Mouse (Mus musculus): ENCODE results near the gene H6pd. TPM values are rescaled to one million over a fixed set of nuclear protein-coding genes. Genes with fewer than 3 reads are reported as not detected.
"Not testable (repeated sequence)": the region's sequence is repeated elsewhere in the genome, so short reads cannot be mapped to it uniquely, and the experiment has no call there.

Gene H6pd
- polyA plus RNA-seq, 1 experiment = 5.7 TPM

DNA sequence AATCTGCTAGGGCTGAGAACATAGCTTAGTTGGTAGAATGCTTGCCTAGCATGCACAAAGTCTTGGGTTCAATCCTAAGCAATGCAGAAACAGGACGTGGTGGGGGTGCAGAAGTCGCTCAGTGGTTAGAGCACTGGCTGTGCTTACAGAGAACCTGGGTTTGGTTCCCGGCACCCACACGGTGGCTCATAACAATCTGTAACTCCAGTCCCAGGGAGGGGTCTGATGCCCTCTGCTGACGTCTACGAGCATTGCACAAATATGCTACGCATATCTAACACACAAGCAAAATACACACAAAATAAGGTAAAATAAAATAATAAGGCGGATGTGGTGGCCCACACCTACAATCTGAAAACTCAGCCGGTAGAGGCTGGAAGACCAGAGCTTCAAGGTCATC, 34.8 kb upstream of the H6pd start:
- peaks cover 2% of the 10 kb centered on the region; the same call in 1 of the 2 replicates for H3K4me1 ChIP-seq (ENCODE audit: control insufficient read depth, insufficient read depth, low read length)
- TF ChIP-seq CTCF (IDR thresholded peaks at IDR 0.05; ENCODE audit: extremely low read depth, insufficient read depth, low read length) (no peak), POLR2A (IDR thresholded peaks at IDR 0.05; ENCODE audit: extremely low read depth, insufficient read depth, low read length) (no peak)
- no peak overlapping the region for H3K4me3 ChIP-seq (ENCODE audit: insufficient read depth, low read length)
- no peak overlapping the region for H3K27ac ChIP-seq (ENCODE audit: insufficient read depth, low read length)

DNA sequence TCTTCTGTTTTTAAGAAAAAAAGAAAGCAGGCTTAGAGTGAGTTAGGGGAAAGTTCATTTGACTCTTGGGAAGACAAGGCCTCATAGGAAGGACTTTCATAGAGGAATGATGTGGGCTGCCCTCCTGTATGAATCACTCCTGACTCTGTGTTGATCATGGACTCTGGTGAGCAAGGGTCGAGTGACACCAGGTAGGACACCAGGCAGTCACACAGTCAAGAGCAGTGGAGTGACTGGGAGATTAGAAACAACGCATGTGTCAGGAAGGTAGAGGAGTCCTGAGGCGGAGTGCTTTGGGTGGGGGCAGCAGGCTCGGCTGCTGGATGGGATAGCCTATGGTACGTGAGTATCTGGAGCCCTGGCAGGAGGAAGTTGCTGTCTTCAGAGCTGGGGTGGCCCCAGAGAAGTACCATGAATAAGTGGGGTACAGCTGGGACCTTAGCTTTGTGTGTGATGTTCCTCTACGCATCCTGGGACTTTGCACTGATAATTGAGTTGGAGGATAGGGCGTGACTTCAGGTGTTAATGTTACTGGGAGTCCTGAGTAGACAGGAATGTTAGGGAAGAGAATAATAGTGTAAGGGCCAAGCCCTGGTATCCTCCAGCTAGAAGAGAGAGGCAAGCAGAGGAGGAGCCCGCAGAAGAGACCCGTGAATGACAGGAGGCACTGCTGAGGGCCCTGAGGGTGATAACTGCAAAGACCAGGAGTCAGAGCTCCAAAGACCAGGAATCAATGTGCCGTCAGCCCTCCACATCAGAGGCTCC, 32.7 kb upstream of the H6pd start:
- H3K4me3 ChIP-seq (ENCODE audit: insufficient read depth, low read length) = no peak overlapping the region
- H3K4me1 ChIP-seq (ENCODE audit: control insufficient read depth, insufficient read depth, low read length) = no peaks in the 10 kb centered on the region
- no peak overlapping the region for H3K27ac ChIP-seq (ENCODE audit: insufficient read depth, low read length)
- no peak for TF ChIP-seq CTCF (IDR thresholded peaks at IDR 0.05; ENCODE audit: extremely low read depth, insufficient read depth, low read length)
- no peak for TF ChIP-seq POLR2A (IDR thresholded peaks at IDR 0.05; ENCODE audit: extremely low read depth, insufficient read depth, low read length)

DNA sequence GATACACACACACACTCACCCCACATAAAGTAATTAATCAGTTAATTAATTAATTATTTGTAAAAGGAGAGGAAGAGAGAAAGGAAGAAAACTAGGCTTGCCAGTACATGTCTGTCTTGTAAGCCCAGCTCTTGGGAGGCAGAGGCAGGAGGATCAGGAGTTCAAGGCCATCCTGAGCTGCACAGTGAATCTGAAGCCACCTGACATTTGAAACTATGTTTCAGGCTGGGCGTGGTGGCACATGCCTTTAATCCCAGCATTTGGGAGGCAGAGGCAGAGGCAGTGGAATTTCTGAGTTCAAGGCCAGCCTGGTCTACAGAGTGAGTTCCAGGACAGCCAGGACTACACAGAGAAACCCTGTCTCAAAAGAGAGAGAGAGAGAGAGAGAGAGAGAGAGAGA, 32.0 kb upstream of the H6pd start:
- not testable (repeated sequence) for H3K27ac ChIP-seq (ENCODE audit: insufficient read depth, low read length); H3K4me1 ChIP-seq (ENCODE audit: control insufficient read depth, insufficient read depth, low read length); H3K4me3 ChIP-seq (ENCODE audit: insufficient read depth, low read length)

GRCm38 (mm10) chr4:150040003-150040581, 31.3 kb upstream of the H6pd start:
- Histone ChIP-seq H3K4me1 (ENCODE audit: control insufficient read depth, insufficient read depth, low read length) (no peaks in the 10 kb centered on the region), H3K27ac (ENCODE audit: insufficient read depth, low read length) (no peak overlapping the region), H3K4me3 (ENCODE audit: insufficient read depth, low read length) (no peak overlapping the region)
- TF ChIP-seq CTCF (IDR thresholded peaks at IDR 0.05; ENCODE audit: extremely low read depth, insufficient read depth, low read length) (no peak), POLR2A (IDR thresholded peaks at IDR 0.05; ENCODE audit: extremely low read depth, insufficient read depth, low read length) (no peak)

DNA sequence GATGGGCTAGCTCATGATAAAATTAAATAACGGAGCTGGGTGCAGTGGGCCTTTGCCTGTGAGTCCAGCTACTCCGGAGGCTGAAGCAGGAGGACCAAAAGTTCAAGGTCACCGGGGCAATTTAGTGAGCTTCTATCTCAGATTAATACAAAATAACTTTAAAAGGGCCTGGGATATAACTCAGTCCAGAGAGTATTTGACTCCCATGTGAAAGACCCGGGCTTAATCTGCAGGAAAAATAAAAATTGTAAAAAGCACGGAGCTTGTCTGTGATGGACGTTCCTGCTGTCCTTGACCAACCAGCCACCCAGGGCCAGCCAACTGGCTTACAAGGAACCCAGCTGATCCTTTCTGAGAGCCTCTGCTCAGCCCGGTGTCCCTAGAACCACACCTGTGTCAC, 29.7 kb upstream of the H6pd start:
- H3K4me1 ChIP-seq (ENCODE audit: control insufficient read depth, insufficient read depth, low read length) = no peaks in the 10 kb centered on the region
- no peak overlapping the region for H3K4me3 ChIP-seq (ENCODE audit: insufficient read depth, low read length)
- no peak overlapping the region for H3K27ac ChIP-seq (ENCODE audit: insufficient read depth, low read length)
- TF ChIP-seq POLR2A (IDR thresholded peaks at IDR 0.05; ENCODE audit: extremely low read depth, insufficient read depth, low read length) = no peak
- TF ChIP-seq CTCF (IDR thresholded peaks at IDR 0.05; ENCODE audit: extremely low read depth, insufficient read depth, low read length) = no peak

GRCm38 (mm10) chr4:150036094-150036493, 27.3 kb upstream of the H6pd start:
- Histone ChIP-seq H3K4me3 (ENCODE audit: insufficient read depth, low read length) (no peak overlapping the region), H3K4me1 (ENCODE audit: control insufficient read depth, insufficient read depth, low read length) (0 out of 2 replicates have a peak, but pooled peaks cover 2% of the 10 kb centered on the region), H3K27ac (ENCODE audit: insufficient read depth, low read length) (no peak overlapping the region)
- TF ChIP-seq CTCF (IDR thresholded peaks at IDR 0.05; ENCODE audit: extremely low read depth, insufficient read depth, low read length) = no peak
- TF ChIP-seq POLR2A (IDR thresholded peaks at IDR 0.05; ENCODE audit: extremely low read depth, insufficient read depth, low read length) = no peak

DNA sequence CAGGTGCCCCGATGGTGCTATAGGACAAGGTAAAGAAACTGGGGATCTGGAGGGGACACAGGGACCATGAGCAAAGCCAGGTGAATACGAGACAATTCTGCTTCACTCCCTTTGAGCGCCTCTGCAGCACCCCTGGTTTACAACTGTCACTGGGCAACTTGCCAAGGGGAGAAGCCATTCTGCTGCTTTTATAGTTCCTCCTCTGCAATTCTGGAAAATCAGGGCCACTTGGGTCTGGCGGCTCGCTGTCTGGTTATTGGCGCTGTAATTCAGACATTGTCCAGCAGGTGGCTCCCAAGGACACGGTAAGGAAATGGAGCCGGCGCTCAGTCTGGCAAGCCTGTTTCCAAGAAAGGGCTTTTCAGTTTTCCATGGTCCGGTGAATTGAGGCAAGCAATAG, 26.5 kb upstream of the H6pd start:
- TF ChIP-seq POLR2A (IDR thresholded peaks at IDR 0.05; ENCODE audit: extremely low read depth, insufficient read depth, low read length) = no peak
- TF ChIP-seq CTCF (IDR thresholded peaks at IDR 0.05; ENCODE audit: extremely low read depth, insufficient read depth, low read length) = peak; percentile 92
- no peak overlapping the region for H3K4me3 ChIP-seq (ENCODE audit: insufficient read depth, low read length)

DNA sequence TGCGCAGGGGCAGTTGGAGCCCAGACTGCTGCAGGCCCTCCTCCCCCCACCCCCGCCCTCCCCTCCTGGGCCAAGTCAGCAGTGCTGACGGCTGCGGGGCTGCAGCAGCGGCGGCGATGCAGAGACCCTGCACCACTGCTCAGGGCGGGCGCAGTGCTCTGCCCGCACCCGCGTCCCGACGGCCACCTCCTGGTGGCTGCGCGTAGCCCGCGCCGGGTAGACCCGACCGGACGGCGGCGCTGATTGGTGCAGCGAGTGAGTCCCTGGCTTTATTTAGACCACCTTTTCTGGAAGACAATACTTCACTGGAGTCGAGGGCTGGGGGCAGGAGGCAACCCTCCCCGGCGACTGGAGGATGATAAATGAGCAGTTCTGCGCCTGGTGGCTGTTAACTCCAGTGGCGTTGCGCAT, 24.4 kb upstream of the H6pd start:
- Histone ChIP-seq H3K27ac (ENCODE audit: insufficient read depth, low read length) (no peak overlapping the region), H3K4me3 (ENCODE audit: insufficient read depth, low read length) (peak overlapping the region; percentile 36), H3K4me1 (ENCODE audit: control insufficient read depth, insufficient read depth, low read length) (peaks cover 2% of the 10 kb centered on the region; the same call in 1 of the 2 replicates)
- TF ChIP-seq POLR2A (IDR thresholded peaks at IDR 0.05; ENCODE audit: extremely low read depth, insufficient read depth, low read length) (no peak), CTCF (IDR thresholded peaks at IDR 0.05; ENCODE audit: extremely low read depth, insufficient read depth, low read length) (no peak)

More for the DNA sequence above, 26.5 kb upstream of the H6pd start:
- 0 out of 2 replicates have a peak, but pooled peaks cover 2% of the 10 kb centered on the region for H3K4me1 ChIP-seq (ENCODE audit: control insufficient read depth, insufficient read depth, low read length)
- no peak overlapping the region for H3K27ac ChIP-seq (ENCODE audit: insufficient read depth, low read length)

DNA sequence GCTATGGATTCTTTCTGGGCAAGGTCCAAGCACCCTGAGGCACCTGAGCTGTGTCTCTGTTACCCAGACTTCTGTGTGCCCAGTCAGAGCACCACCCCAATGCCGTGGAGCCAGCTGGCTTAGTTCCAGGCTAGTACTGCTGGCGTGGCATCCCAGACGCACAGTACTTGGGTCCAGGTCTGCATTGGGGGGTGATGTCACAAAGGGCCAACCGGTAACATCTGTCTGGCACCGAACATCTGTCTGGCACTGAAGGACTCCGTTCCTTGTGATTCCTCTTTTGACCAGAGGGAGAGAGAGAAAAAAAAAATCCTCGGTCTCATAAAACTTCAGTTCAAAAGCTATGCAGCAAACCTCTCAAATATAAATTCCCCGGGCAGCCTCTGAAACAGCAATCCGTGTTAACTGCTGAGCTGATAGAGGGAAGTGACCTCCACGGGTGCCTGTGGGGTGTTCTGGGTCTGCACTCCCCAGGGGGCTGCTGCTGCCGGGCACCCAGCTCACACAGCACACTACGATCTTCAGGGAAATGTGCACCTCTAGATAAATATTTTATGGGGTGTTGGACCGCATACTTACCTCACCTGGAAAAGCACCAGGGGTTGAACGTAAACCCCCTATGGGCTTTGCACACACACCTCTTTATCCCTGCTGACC, 22.5 kb upstream of the H6pd start:
- TF ChIP-seq POLR2A (IDR thresholded peaks at IDR 0.05; ENCODE audit: extremely low read depth, insufficient read depth, low read length) (no peak), CTCF (IDR thresholded peaks at IDR 0.05; ENCODE audit: extremely low read depth, insufficient read depth, low read length) (no peak)
- H3K4me1 ChIP-seq (ENCODE audit: control insufficient read depth, insufficient read depth, low read length) = peaks cover 2% of the 10 kb centered on the region; the same call in 1 of the 2 replicates
- H3K4me3 ChIP-seq (ENCODE audit: insufficient read depth, low read length) = peak overlapping the region; percentile 64
- H3K27ac ChIP-seq (ENCODE audit: insufficient read depth, low read length) = no peak overlapping the region
